9 mouse cellular contexts compared by ENCODE assay signal in genomic region chr13:20100357-20100756, GRCm38 (mm10).
"Had no signal": no experiment of that assay in that cellular context is flagged by ENCODE, and none has a peak within 500 bp of the region (broad histone marks: within the 10 kb centered on the region; RNA-seq: fewer than 3 reads in every experiment).

No protein-coding gene starts in this region.

- H3K4me2 ChIP-seq: limb, embryonic 15.5 days; liver, embryonic 12.5 days; midbrain, embryonic 12.5 days had no signal

- H3K9ac ChIP-seq: limb, embryonic 15.5 days; liver, embryonic 12.5 days; midbrain, embryonic 12.5 days had no signal

- H3K27me3 ChIP-seq: limb, embryonic 15.5 days; liver, embryonic 12.5 days; midbrain, embryonic 12.5 days had no signal

- H3K4me3 ChIP-seq: limb, embryonic 15.5 days; liver, embryonic 12.5 days; midbrain, embryonic 12.5 days had no signal

- H3K9me3 ChIP-seq: limb, embryonic 15.5 days; liver, embryonic 12.5 days; midbrain, embryonic 12.5 days had no signal

- DNase-seq: kidney, adult 8-10 months; layer of hippocampus, adult 9-11 months; layer of hippocampus, postnatal 36 days had no signal

- H3K27ac ChIP-seq: kidney, postnatal 0 days; limb, embryonic 15.5 days; liver, embryonic 12.5 days; midbrain, embryonic 12.5 days; stomach, postnatal 0 days had no signal

- ATAC-seq: liver, embryonic 12.5 days; midbrain, embryonic 16.5 days had no signal

- H3K36me3 ChIP-seq: limb, embryonic 15.5 days; liver, embryonic 12.5 days; midbrain, embryonic 12.5 days had no signal

- H3K4me1 ChIP-seq: limb, embryonic 15.5 days; midbrain, embryonic 12.5 days had no signal
